Mouse (Mus musculus) neural tube, embryonic 14.5 days (tissue): Measurements from ENCODE around the gene Myadml2. TPM values are rescaled to one million over a fixed set of nuclear protein-coding genes. Genes with fewer than 3 reads are reported as not detected.

Experiments
- ATAC-seq: fragments of 200-750 bp; cut with Nextera tagmentation; 2 replicates; pipeline ENCODE4 v1.8.0; 2017; ENCODE audit warnings: low read depth, mild to moderate bottlenecking, moderate TSS enrichment, moderate library complexity
- H3K27ac ChIP-seq: fragments of 300-500 bp; sonication (generic); 2 replicates; pipeline ENCODE4 v1.5.1; 2014; ENCODE audit warnings: low read depth, mild to moderate bottlenecking, control low read depth, low read length, moderate library complexity, mixed read lengths
- H3K27me3 ChIP-seq: fragments of 300-500 bp; sonication (generic); 2 replicates; pipeline ENCODE4 v1.6.1; 2014; ENCODE audit warnings: low read length; ENCODE audit not compliant: control insufficient read depth, insufficient read depth
- H3K36me3 ChIP-seq: fragments of 300-500 bp; sonication (generic); 2 replicates; pipeline ENCODE4 v1.6.1; 2014; ENCODE audit warnings: low read length, mixed read lengths; ENCODE audit not compliant: control insufficient read depth, insufficient read depth
- H3K4me1 ChIP-seq: fragments of 300-500 bp; sonication (generic); 2 replicates; pipeline ENCODE4 v1.6.1; 2014; ENCODE audit warnings: low read length; ENCODE audit not compliant: control insufficient read depth, insufficient read depth
- H3K4me2 ChIP-seq: fragments of 300-500 bp; sonication (generic); 2 replicates; pipeline ENCODE4 v1.6.1; 2014; ENCODE audit warnings: mild to moderate bottlenecking, low read depth, low read length, control low read depth
- H3K4me3 ChIP-seq: fragments of 300-500 bp; sonication (generic); 2 replicates; pipeline ENCODE4 v1.5.1; 2014; ENCODE audit warnings: low read depth, low read length, control low read depth, mixed read lengths
- H3K9ac ChIP-seq: fragments of 300-500 bp; sonication (generic); replicated peaks from 2 replicates; pipeline ENCODE4 v1.6.1; 2014; ENCODE audit warnings: low read depth, mild to moderate bottlenecking, control low read depth, low read length, mixed read lengths
- H3K9me3 ChIP-seq: fragments of 300-500 bp; sonication (generic); 2 replicates; pipeline ENCODE4 v1.6.1; 2016; ENCODE audit warnings: low read length; ENCODE audit not compliant: control insufficient read depth
- WGBS: fragments of 180-500 bp; shearing (Covaris S2); extraction: QIAGEN DNeasy Blood & Tissue Kit; methylation state at CpG from one replicate; pipeline ENCODE4 v1.1.7; 2014; 5-methylcytosine and 5-hydroxymethylcytosine counted together
- polyA plus RNA-seq: library from polyadenylated mRNA; unstranded; fragments of >200 nt; fragmentation: Nextera tagmentation; extraction: Ambion mirVana; gene quantifications from 2 replicates; pipeline ENCODE4 v1.2.1, GENCODE M21; 2014

Gene Myadml2
- polyA plus RNA-seq, 1 experiment from 2014 or later: 2.5 TPM

DNA sequence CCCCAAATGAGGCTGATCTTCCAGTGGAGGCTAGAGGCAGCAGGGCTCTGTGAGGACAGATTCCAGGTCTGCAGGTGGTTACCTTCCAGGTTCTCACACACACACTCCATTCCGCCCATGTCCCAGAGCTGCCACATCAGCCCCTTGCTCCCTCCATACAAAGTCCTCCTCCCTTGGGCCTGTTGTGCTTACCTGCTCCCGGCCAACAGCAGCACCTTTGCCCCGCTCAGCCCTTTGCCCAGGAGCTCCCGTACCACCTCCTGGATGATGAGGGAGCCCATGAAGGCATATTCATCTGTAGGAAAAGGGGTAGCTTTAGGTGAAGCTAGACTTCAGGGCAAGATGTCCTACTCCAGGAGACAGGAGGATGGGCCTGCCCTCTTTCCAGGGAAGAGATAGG, 9.3 kb upstream of the Myadml2 start:
- H3K36me3 ChIP-seq: no peaks in the 10 kb centered on the region
- no peaks in the 10 kb centered on the region for H3K9me3 ChIP-seq
- H3K27ac ChIP-seq: no peak overlapping the region
- H3K9ac ChIP-seq: no peak overlapping the region
- no peak overlapping the region for H3K4me3 ChIP-seq
- peaks cover 34% of the 10 kb centered on the region for H3K27me3 ChIP-seq
- 92% methylated on average over 4 of the region's 4 CpGs for WGBS
- no peak for ATAC-seq
- peaks cover 15% of the 10 kb centered on the region for H3K4me1 ChIP-seq
- no peak overlapping the region for H3K4me2 ChIP-seq

DNA sequence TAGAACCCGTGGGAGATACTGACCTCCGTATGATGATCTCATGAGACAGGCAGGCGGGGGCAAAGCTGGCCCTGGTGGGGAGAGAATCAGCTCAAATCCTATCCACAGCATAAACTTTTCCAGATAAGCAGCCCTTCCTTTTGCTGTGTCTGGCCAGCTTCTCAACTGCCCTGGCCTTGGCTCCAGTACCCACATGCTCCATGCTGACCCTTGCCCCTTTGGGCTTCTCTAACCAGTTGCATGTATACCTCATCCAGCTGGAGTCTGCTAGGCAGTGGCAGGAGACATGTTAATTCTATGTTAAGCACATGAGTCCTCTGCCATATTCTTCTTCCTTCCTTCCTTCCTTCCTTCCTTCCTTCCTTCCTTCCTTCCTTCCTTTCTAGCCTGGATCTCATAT, 6.8 kb upstream of the Myadml2 start:
- Histone ChIP-seq H3K27ac (no peak overlapping the region), H3K36me3 (no peaks in the 10 kb centered on the region), H3K9ac (no peak overlapping the region), H3K4me3 (no peak overlapping the region), H3K4me2 (no peak overlapping the region), H3K27me3 (peaks cover 14% of the 10 kb centered on the region), H3K9me3 (no peaks in the 10 kb centered on the region), H3K4me1 (peaks cover 3% of the 10 kb centered on the region)
- ATAC-seq: no peak
- 84% methylated on average over 3 of the region's 3 CpGs for WGBS

DNA sequence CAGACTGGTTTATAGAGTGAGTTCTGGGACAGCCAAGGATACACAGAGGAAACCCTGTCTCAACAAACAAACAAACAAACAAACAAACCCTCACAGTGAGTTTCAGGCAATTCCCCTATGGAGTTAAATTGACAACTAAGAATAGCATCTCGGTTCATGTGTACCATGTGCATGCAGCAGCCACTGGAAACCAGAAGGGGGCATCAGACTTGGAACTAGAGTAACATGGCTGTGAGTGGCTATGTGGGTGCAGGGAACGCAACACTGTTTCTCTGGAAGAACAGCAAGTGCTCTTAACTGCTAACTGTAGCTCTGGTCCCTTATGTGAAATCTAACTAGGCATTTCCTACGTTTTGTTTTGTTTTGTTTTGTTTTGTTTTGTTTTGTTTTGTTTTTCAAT, 3.9 kb upstream of the Myadml2 start:
- Histone ChIP-seq H3K27me3 (no peaks in the 10 kb centered on the region), H3K27ac (no peak overlapping the region), H3K9ac (no peak overlapping the region), H3K4me2 (no peak overlapping the region), H3K36me3 (no peaks in the 10 kb centered on the region), H3K4me1 (peaks cover 7% of the 10 kb centered on the region; the same call in 1 of the 2 replicates), H3K4me3 (no peak overlapping the region), H3K9me3 (no peaks in the 10 kb centered on the region)
- ATAC-seq: no peak
- 79% methylated on average over 3 of the region's 3 CpGs for WGBS

- Histone ChIP-seq H3K4me2 (peak overlapping the region; percentile 50; the same call in 1 of the 2 replicates), H3K36me3 (no peaks in the 10 kb centered on the region), H3K4me1 (peaks cover 17% of the 10 kb centered on the region; the same call in 1 of the 2 replicates), H3K27ac (no peak overlapping the region), H3K4me3 (no peak overlapping the region), H3K9ac (no peak overlapping the region), H3K9me3 (no peaks in the 10 kb centered on the region), H3K27me3 (no peaks in the 10 kb centered on the region)
- WGBS: 83% methylated on average over 35 of the region's 35 CpGs
- no peak for ATAC-seq
These were observed 719 bp downstream of the Myadml2 start for GRCm38 (mm10) chr11:120647047-120647830.

GRCm38 (mm10) chr11:120643601-120643987, 4.4 kb downstream of the Myadml2 start, which contains the start of gene Pycr1:
Gene Pycr1, minus strand, starts transcription at chr11:120643769.
- peak; percentile 99 for ATAC-seq
- H3K27me3 ChIP-seq: no peaks in the 10 kb centered on the region
- no peaks in the 10 kb centered on the region for H3K36me3 ChIP-seq
- H3K9ac ChIP-seq: peak within 1 kb of the TSS; percentile 74
- H3K27ac ChIP-seq: peak within 1 kb of the TSS; percentile 30; the same call in 1 of the 2 replicates
- peaks cover 17% of the 10 kb centered on the region; the same call in 1 of the 2 replicates for H3K4me1 ChIP-seq
- WGBS: 0% methylated on average over 15 of the region's 15 CpGs
- H3K4me2 ChIP-seq: peak within 1 kb of the TSS; percentile 94
- no peaks in the 10 kb centered on the region for H3K9me3 ChIP-seq
- H3K4me3 ChIP-seq: peak within 1 kb of the TSS; percentile 39

GRCm38 (mm10) chr11:120642939-120643600, 4.9 kb downstream of the Myadml2 start:
- Histone ChIP-seq H3K9me3 (no peaks in the 10 kb centered on the region), H3K4me2 (peak overlapping the region; percentile 94), H3K27ac (peak overlapping the region; percentile 30; the same call in 1 of the 2 replicates), H3K36me3 (no peaks in the 10 kb centered on the region), H3K4me3 (peak overlapping the region; percentile 39), H3K4me1 (peaks cover 14% of the 10 kb centered on the region; the same call in 1 of the 2 replicates), H3K9ac (peak overlapping the region; percentile 74), H3K27me3 (no peaks in the 10 kb centered on the region)
- WGBS: under 1% methylated on average over 18 of the region's 18 CpGs
- ATAC-seq: peak; percentile 52

GRCm38 (mm10) chr11:120641869-120642268, 6.1 kb downstream of the Myadml2 start:
- Histone ChIP-seq H3K9ac (no peak overlapping the region), H3K4me2 (no peak overlapping the region)

GRCm38 (mm10) chr11:120641255-120641654, 6.7 kb downstream of the Myadml2 start:
- no peak overlapping the region for H3K4me3 ChIP-seq
- no peak overlapping the region for H3K9ac ChIP-seq
- WGBS: 68% methylated on average over 9 of the region's 9 CpGs
- peaks cover 10% of the 10 kb centered on the region; the same call in 1 of the 2 replicates for H3K4me1 ChIP-seq
- H3K9me3 ChIP-seq: no peaks in the 10 kb centered on the region
- no peaks in the 10 kb centered on the region for H3K27me3 ChIP-seq
- H3K27ac ChIP-seq: no peak overlapping the region
- H3K4me2 ChIP-seq: no peak overlapping the region
- ATAC-seq: no peak
- no peaks in the 10 kb centered on the region for H3K36me3 ChIP-seq

More at GRCm38 (mm10) chr11:120641869-120642268, 6.1 kb downstream of the Myadml2 start:
- H3K4me1 ChIP-seq: peaks cover 10% of the 10 kb centered on the region; the same call in 1 of the 2 replicates
- H3K9me3 ChIP-seq: no peaks in the 10 kb centered on the region
- no peak overlapping the region for H3K27ac ChIP-seq
- no peak overlapping the region for H3K4me3 ChIP-seq
- no peaks in the 10 kb centered on the region for H3K36me3 ChIP-seq
- WGBS: 84% methylated on average over 8 of the region's 8 CpGs
- no peak for ATAC-seq
- H3K27me3 ChIP-seq: no peaks in the 10 kb centered on the region

DNA sequence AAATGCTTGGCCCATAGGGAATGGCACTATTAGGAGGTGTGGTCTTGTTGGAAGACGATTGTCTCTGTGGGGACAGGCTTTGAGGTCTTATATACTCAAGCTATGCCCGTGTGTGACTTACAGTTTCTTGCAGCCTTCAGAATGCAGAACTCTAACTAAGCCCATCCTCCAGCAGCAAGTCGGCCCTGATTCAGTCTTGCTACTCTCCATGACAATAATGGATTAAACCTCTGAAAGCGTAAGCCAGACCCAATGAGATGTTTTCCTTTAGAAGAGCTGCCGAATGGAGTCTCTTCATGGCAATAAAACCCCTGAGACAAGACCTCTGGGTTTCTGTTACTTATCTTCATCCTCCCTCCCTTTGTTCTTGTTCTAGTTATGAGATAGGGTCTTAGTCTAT, 13.1 kb downstream of the Myadml2 start:
- H3K27ac ChIP-seq: no peak overlapping the region
- H3K4me2 ChIP-seq: no peak overlapping the region
- ATAC-seq: no peak
- 80% methylated on average over 5 of the region's 5 CpGs for WGBS
- H3K4me3 ChIP-seq: no peak overlapping the region
- no peaks in the 10 kb centered on the region for H3K36me3 ChIP-seq
- no peaks in the 10 kb centered on the region for H3K9me3 ChIP-seq
- no peak overlapping the region for H3K9ac ChIP-seq
- H3K27me3 ChIP-seq: no peaks in the 10 kb centered on the region
- H3K4me1 ChIP-seq: peaks cover 13% of the 10 kb centered on the region
